Mouse (Mus musculus) C2C12 (cell line): ENCODE measurements at regions not wholly inside any gene's neighbourhood (a gene's known extent, or its start where the extent isn't known, plus 50 kb on each side); places are given as distances from the start of the nearest gene placed in this dataset.

Experiments
- CTCF ChIP-seq: IDR thresholded peaks from one replicate; pipeline ENCODE4 v1.5.1; 2011; ENCODE audit not compliant: control insufficient read depth, insufficient read depth, insufficient read length
- MYOG ChIP-seq: IDR thresholded peaks from one replicate; pipeline ENCODE4 v1.6.1; 2011; ENCODE audit not compliant: control insufficient read depth, insufficient read length; ENCODE audit errors: extremely low read depth
- USF1 ChIP-seq: IDR thresholded peaks from one replicate; pipeline ENCODE4 v1.6.1; 2011; ENCODE audit warnings: low read depth, mild to moderate bottlenecking, control low read depth, moderate library complexity

DNA sequence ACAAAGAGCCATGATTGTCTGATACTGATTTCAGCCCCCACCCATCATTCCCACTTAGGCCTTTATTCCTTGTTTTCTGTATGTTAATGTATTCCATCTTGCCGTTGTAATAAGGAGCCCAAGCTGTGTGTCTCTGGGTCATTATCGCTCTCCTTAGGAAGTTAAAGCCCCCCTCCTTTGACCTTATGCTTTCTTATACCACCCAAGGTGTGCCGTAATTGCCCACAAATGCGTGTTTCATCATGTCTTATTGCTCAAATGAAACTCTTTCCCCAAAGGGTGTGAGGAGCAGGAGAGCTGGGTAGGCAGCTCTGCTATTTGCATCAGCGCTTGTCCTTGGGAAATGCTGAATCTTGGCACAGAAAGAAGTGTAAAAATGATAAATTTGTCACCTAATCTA, 178.2 kb upstream of the Nrp1 start:
- TF ChIP-seq CTCF, result no peak
- no peak for TF ChIP-seq USF1
- TF ChIP-seq MYOG, result no peak
